Mouse (Mus musculus): ENCODE results near the gene Gfi1b. TPM values are rescaled to one million over a fixed set of nuclear protein-coding genes. Genes with fewer than 3 reads are reported as not detected.

Gfi1b gene
- polyA plus RNA-seq, 1 experiment from 2014 or later: 0.94 TPM

- TF ChIP-seq CTCF (IDR thresholded peaks at IDR 0.05): peak; percentile 46
- TF ChIP-seq EP300 (IDR thresholded peaks at IDR 0.05): no peak
- WGBS: 61% methylated on average over 8 of the region's 8 CpGs
- H3K27me3 ChIP-seq (replicated peaks; ENCODE audit: insufficient read depth, low read length): no peaks in the 10 kb centered on the region
- no peak overlapping the region for H3K4me2 ChIP-seq (replicated peaks; ENCODE audit: low read depth, low read length)
- H3K4me3 ChIP-seq (ENCODE audit: low read depth, low read length): no peak overlapping the region
- DNase-seq (ENCODE audit: low spot score): no peak
- H3K9ac ChIP-seq (replicated peaks; ENCODE audit: low read depth): no peak overlapping the region
- H3K4me1 ChIP-seq (ENCODE audit: insufficient read depth, low read depth, low read length): no peaks in the 10 kb centered on the region
- no peaks in the 10 kb centered on the region for H3K9me3 ChIP-seq (ENCODE audit: low read length)
- H3K36me3 ChIP-seq (ENCODE audit: insufficient read depth, low read length): no peaks in the 10 kb centered on the region
- no peak overlapping the region for H3K27ac ChIP-seq (ENCODE audit: low read length)
- ATAC-seq: no peak
Measured at GRCm38 (mm10) chr2:28606601-28607340, 15.0 kb downstream of the Gfi1b start.

GRCm38 (mm10) chr2:28605789-28606541 lies 15.8 kb downstream of the Gfi1b start:
- no peaks in the 10 kb centered on the region for H3K4me1 ChIP-seq (ENCODE audit: insufficient read depth, low read depth, low read length)
- no peak overlapping the region for H3K4me3 ChIP-seq (ENCODE audit: low read depth, low read length)
- ATAC-seq: no peak
- H3K36me3 ChIP-seq (ENCODE audit: insufficient read depth, low read length): no peaks in the 10 kb centered on the region
- H3K27me3 ChIP-seq (replicated peaks; ENCODE audit: insufficient read depth, low read length): no peaks in the 10 kb centered on the region
- no peaks in the 10 kb centered on the region for H3K9me3 ChIP-seq (ENCODE audit: low read length)
- no peak overlapping the region for H3K4me2 ChIP-seq (replicated peaks; ENCODE audit: low read depth, low read length)
- H3K27ac ChIP-seq (ENCODE audit: low read length): no peak overlapping the region
- no peak overlapping the region for H3K9ac ChIP-seq (replicated peaks; ENCODE audit: low read depth)
- WGBS: 62% methylated on average over 14 of the region's 14 CpGs
- no peak for DNase-seq (ENCODE audit: low spot score)
- TF ChIP-seq CTCF (IDR thresholded peaks at IDR 0.05) (no peak), EP300 (IDR thresholded peaks at IDR 0.05) (no peak)

- H3K4me3 ChIP-seq (ENCODE audit: low read depth, low read length): no peak overlapping the region
- TF ChIP-seq CTCF (IDR thresholded peaks at IDR 0.05) (no peak), EP300 (IDR thresholded peaks at IDR 0.05) (no peak)
- no peak for ATAC-seq
- no peaks in the 10 kb centered on the region for H3K27me3 ChIP-seq (replicated peaks; ENCODE audit: insufficient read depth, low read length)
- no peaks in the 10 kb centered on the region for H3K36me3 ChIP-seq (ENCODE audit: insufficient read depth, low read length)
- H3K4me2 ChIP-seq (replicated peaks; ENCODE audit: low read depth, low read length): no peak overlapping the region
- no peak for DNase-seq (ENCODE audit: low spot score)
- no peak overlapping the region for H3K27ac ChIP-seq (ENCODE audit: low read length)
- no peak overlapping the region for H3K9ac ChIP-seq (replicated peaks; ENCODE audit: low read depth)
- H3K9me3 ChIP-seq (ENCODE audit: low read length): no peaks in the 10 kb centered on the region
- H3K4me1 ChIP-seq (ENCODE audit: insufficient read depth, low read depth, low read length): no peaks in the 10 kb centered on the region
- 83% methylated on average over 5 of the region's 5 CpGs for WGBS
Measured at GRCm38 (mm10) chr2:28603542-28603941, 18.2 kb downstream of the Gfi1b start.

- no peak overlapping the region for H3K9ac ChIP-seq (replicated peaks; ENCODE audit: low read depth)
- H3K27me3 ChIP-seq (replicated peaks; ENCODE audit: insufficient read depth, low read length): no peaks in the 10 kb centered on the region
- no peaks in the 10 kb centered on the region for H3K4me1 ChIP-seq (ENCODE audit: insufficient read depth, low read depth, low read length)
- H3K27ac ChIP-seq (ENCODE audit: low read length): no peak overlapping the region
- 39% methylated on average over 12 of the region's 12 CpGs for WGBS
- no peak for ATAC-seq
- H3K4me3 ChIP-seq (ENCODE audit: low read depth, low read length): no peak overlapping the region
- TF ChIP-seq EP300 (IDR thresholded peaks at IDR 0.05): no peak
- H3K36me3 ChIP-seq (ENCODE audit: insufficient read depth, low read length): no peaks in the 10 kb centered on the region
- no peaks in the 10 kb centered on the region for H3K9me3 ChIP-seq (ENCODE audit: low read length)
- no peak for DNase-seq (ENCODE audit: low spot score)
- no peak overlapping the region for H3K4me2 ChIP-seq (replicated peaks; ENCODE audit: low read depth, low read length)
Measured at GRCm38 (mm10) chr2:28601720-28602590, 19.8 kb downstream of the Gfi1b start.

- 62% methylated on average over 6 of the region's 6 CpGs for WGBS
- Histone ChIP-seq H3K4me2 (replicated peaks; ENCODE audit: low read depth, low read length) (no peak overlapping the region), H3K9ac (replicated peaks; ENCODE audit: low read depth) (no peak overlapping the region), H3K4me3 (ENCODE audit: low read depth, low read length) (no peak overlapping the region), H3K27me3 (replicated peaks; ENCODE audit: insufficient read depth, low read length) (no peaks in the 10 kb centered on the region), H3K36me3 (ENCODE audit: insufficient read depth, low read length) (no peaks in the 10 kb centered on the region), H3K9me3 (ENCODE audit: low read length) (no peaks in the 10 kb centered on the region), H3K27ac (ENCODE audit: low read length) (no peak overlapping the region), H3K4me1 (ENCODE audit: insufficient read depth, low read depth, low read length) (no peaks in the 10 kb centered on the region)
- ATAC-seq (no peak), DNase-seq (ENCODE audit: low spot score) (no peak)
- TF ChIP-seq CTCF (IDR thresholded peaks at IDR 0.05) (no peak), EP300 (IDR thresholded peaks at IDR 0.05) (no peak)
Measured at GRCm38 (mm10) chr2:28599569-28599900, 22.2 kb downstream of the Gfi1b start.

Data from lung, postnatal 0 days (tissue).